Mouse (Mus musculus) layer of hippocampus, adult 18-20 months (tissue): ENCODE data around the gene Exoc7. TPM values are rescaled to one million over a fixed set of nuclear protein-coding genes. Genes with fewer than 3 reads are reported as not detected.

Source experiments
- DNase-seq, 2 experiments: peaks; one replicate each; pipeline ENCODE4 v3.0.0; 2022; ENCODE audit warnings: low spot score in 2 of 2
- long read RNA-seq: library from polyadenylated mRNA; stranded (forward); transcript quantifications from one replicate; pipeline ENCODE4 v2.0.0, GENCODE M21; 2021
- total RNA-seq, 2 experiments: library from RNA; stranded (reverse); gene quantifications; 2 replicates each; pipeline ENCODE4 v1.2.3; 2021

Gene Exoc7
- total RNA-seq: 10 to 100 TPM; 69.4 to 85.5 TPM
- long read RNA-seq, transcript Exoc7-202 (18 exons, 3,205 nt): minor isoform, 6 of 85 reads
- long read RNA-seq, transcript Exoc7-201 (20 exons, 3,337 nt): major isoform, 59 of 85 reads
- long read RNA-seq, partial matches to known transcripts: 2 of 85 reads
- long read RNA-seq, other reads (novel, unspliced or antisense): 17 of 85 reads

GRCm38 (mm10) chr11:116307019-116307725 lies at the start of gene Exoc7:
TSS of gene Exoc7 (minus strand) at chr11:116307233.
- DNase-seq: no peak

GRCm38 (mm10) chr11:116354521-116354920 lies 47.5 kb upstream of the Exoc7 start:
- no peak for DNase-seq

GRCm38 (mm10) chr11:116353535-116353934 lies 46.5 kb upstream of the Exoc7 start:
- no peak for DNase-seq

GRCm38 (mm10) chr11:116351294-116351693 lies 44.3 kb upstream of the Exoc7 start:
- no peak for DNase-seq

- no peak for DNase-seq
These were observed 40.9 kb upstream of the Exoc7 start for GRCm38 (mm10) chr11:116347955-116348354.

- DNase-seq: no peak
These were observed 40.0 kb upstream of the Exoc7 start for GRCm38 (mm10) chr11:116347012-116347411.

GRCm38 (mm10) chr11:116342069-116342791 lies 35.2 kb upstream of the Exoc7 start:
- DNase-seq: peak in 1 of 2 experiments; percentile 43

GRCm38 (mm10) chr11:116337531-116337930 lies 30.5 kb upstream of the Exoc7 start:
- no peak for DNase-seq

GRCm38 (mm10) chr11:116337000-116337399 lies 30.0 kb upstream of the Exoc7 start:
- DNase-seq: no peak

GRCm38 (mm10) chr11:116336393-116336792 lies 29.4 kb upstream of the Exoc7 start:
- DNase-seq: no peak

GRCm38 (mm10) chr11:116335244-116336036 lies 28.4 kb upstream of the Exoc7 start, which contains the start of gene Foxj1:
TSS of gene Foxj1 (minus strand) at chr11:116335399.
- DNase-seq: peak; percentile 94 to 98

GRCm38 (mm10) chr11:116334417-116334782 lies 27.4 kb upstream of the Exoc7 start:
- no peak for DNase-seq

- DNase-seq: no peak
These were observed 26.7 kb upstream of the Exoc7 start for GRCm38 (mm10) chr11:116333526-116334416.

- no peak for DNase-seq
These were observed 25.9 kb upstream of the Exoc7 start for GRCm38 (mm10) chr11:116332983-116333270.

GRCm38 (mm10) chr11:116332232-116332982 lies 25.4 kb upstream of the Exoc7 start:
- DNase-seq: peak in 1 of 2 experiments; percentile 60

- no peak for DNase-seq
These were observed 23.1 kb upstream of the Exoc7 start for GRCm38 (mm10) chr11:116330211-116330518.

GRCm38 (mm10) chr11:116329314-116330210 lies 22.5 kb upstream of the Exoc7 start:
- no peak for DNase-seq

GRCm38 (mm10) chr11:116326963-116327603 lies 20.1 kb upstream of the Exoc7 start:
- DNase-seq: no peak
